Mouse (Mus musculus) spleen, embryonic (tissue): ENCODE measurements at regions not wholly inside any gene's neighbourhood (a gene's known extent, or its start where the extent isn't known, plus 50 kb on each side); places are given as distances from the start of the nearest gene placed in this dataset.

Source experiments
- CTCF ChIA-PET: fragments of 350-600 bp; sonication (Branson Sonifier 250); formaldehyde crosslinking; loops from one replicate; lab custom pipeline; 2022; lab: Charles Lee

DNA sequence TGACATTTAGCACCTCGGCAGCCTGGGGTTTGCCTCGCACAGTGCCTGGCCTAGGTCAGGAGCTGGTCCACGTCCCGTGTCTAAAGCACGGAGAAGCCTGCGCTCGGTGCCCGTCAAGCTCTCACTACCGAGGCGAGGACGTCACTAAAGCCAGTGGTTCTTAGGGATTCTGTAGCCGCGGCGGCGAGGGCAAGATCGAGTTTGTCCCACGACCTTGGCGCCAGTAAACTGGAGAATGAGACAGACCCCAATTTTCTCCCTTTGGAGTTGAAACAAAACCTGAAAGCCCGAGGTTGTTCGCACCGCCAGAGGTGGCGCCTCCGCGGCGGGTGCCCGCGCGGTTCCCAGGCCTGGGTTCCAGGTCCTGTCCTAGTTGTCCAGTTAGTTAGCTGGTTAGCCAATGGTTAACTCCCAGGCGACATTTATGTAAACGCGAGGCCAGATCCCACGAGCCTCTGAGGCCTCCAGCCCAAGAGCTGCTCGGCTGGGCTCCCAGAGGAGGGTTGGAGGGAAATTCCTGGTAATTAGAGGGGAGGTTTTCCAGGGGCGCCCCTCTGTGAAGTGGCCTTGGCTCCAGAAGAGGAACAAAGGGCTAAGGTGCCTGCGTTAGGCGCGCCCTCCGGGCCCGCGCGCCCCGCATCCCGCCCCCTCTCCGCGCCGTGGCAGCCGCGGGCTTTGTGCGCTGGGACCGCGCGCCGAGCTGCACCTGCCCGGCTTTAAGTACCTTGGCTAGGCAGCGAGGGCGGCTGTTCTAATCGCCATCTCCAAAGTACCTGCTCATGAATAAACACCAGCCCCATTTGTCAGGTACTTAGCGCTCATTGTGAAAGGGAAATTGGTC is 74.0 kb downstream of the Rhcg start:
- CTCF ChIA-PET: interaction anchor here (0.6 kb wide), 1 partner anchor 87 kb away, joined by 3 read pairs; no protein-coding TSS in a partner anchor

DNA sequence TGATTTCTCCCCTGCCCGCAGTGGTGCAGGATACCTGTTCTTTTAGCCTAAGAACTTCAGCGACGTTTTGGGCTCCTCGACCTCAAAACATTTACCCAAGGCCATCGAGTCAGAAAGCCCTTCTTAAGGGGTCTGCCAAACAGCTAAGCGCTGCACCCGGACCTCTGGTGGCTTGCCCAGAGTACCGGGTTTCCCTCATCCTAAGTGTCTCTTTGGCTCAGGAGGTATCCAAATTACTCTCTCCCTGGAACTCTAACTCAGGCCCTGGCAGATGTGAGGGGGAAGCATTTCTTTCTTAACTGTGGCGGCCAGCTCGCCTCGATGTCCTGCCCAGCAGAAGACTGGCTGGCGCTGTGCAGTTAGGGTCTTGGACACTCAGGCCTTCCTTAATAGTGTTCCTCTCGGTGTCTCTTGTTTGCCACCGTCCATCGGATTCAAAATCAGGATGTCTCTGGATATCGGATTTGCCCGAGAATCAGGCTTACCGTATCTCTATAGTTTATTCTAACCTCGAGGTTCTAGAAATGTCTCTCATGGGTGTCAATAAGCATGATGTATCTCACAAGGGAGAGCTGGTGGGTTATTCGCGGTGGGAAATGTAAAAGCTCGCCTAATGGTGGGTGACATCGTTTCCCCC is 75.0 kb downstream of the Rhcg start:
- CTCF ChIA-PET: interaction anchor here (0.6 kb wide), 1 partner anchor 88 kb away, joined by 3 read pairs; no protein-coding TSS in a partner anchor

DNA sequence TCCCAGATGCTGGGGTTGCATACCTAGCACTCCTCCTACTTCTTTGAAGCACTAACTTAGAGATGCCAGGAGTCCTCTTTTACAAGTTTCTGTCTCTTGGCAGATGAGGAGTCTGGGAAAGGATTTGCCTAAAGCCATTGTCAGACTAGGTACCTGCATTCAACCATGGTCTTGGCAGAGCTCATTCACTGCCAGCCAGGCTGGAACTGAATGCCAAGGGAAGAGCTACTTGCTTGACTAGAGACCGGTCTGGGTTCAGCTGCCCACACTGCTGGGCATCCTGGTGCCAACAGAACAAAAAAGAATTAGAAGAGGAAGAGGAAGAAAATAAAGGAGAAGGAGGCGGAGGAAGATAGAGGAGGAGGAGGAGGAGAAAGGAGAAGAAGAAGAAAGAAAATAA is 74.1 kb upstream of the Polg start:
- CTCF ChIA-PET: no interaction called here

DNA sequence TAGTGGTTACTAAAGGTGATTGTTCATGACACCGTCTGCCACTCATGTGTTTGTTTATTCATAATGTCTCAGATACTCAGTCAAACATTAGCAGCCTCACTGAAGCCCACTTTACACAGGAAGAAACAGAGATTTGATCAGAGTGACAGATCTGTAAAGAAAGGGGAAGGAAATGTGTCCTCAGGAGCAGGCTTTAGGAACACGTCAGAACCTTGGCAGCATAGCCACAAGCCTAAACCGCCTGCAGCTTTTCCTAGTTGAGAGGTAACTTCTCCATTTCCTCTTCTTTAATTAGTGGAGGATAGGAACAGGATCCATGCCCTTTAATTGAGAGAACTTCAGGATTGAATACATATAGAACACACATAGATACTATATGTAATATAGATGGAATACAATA is 73.3 kb upstream of the Polg start:
- CTCF ChIA-PET: no interaction called here

- CTCF ChIA-PET: no interaction called here
These were observed 70.0 kb upstream of the Polg start for GRCm38 (mm10) chr7:79536157-79536641.

GRCm38 (mm10) chr7:79535251-79536111 is 69.3 kb upstream of the Polg start:
- CTCF ChIA-PET: no interaction called here

DNA sequence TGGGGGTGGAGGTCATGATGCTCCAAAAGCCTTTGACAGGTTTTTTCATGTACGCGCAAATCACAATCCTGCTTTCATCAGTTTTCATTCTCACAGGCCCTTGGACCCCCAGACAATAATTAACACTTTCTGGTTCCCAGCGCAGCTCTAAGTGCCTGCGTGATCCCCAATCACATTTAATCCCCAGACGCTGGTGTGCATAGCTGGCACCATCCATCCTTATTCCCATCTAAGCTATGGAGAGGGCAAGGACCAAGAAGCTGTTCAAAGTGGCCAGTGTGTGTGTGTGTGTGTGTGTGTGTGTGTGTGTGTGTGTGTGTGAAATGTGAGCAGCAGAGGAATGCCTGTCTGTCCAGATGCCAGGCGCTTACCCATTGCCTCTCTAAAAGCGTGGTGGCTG is 68.7 kb upstream of the Polg start:
- CTCF ChIA-PET: no interaction called here

GRCm38 (mm10) chr7:79534381-79534780 is 68.2 kb upstream of the Polg start:
- CTCF ChIA-PET: no interaction called here

DNA sequence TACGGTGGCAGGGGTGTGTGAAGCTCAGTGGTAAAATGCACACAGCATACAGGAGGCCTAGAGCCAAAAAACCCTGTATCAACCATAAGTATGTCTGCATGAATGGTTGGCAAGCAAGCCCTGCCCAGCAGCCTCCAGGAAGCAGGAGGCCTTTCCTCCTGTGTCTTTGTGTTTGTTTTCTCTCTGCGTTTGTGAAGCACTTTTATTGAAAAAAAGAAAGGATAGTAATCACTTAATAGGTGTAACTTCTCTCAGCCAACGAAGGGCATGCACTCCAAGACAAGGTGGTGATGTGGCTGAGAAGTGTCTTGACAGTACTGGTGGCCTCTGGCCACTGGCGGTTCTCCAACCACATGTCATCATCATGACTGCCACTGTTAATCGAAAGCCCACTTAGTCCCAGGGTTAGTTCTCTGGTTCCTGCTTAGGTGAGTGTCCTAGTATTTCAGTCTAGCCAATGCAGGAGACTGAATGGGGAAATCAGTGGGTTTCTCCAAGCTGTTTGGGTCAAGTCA is 66.5 kb upstream of the Polg start:
- CTCF ChIA-PET: no interaction called here

GRCm38 (mm10) chr7:79531551-79532356 is 65.6 kb upstream of the Polg start:
- CTCF ChIA-PET: no interaction called here

DNA sequence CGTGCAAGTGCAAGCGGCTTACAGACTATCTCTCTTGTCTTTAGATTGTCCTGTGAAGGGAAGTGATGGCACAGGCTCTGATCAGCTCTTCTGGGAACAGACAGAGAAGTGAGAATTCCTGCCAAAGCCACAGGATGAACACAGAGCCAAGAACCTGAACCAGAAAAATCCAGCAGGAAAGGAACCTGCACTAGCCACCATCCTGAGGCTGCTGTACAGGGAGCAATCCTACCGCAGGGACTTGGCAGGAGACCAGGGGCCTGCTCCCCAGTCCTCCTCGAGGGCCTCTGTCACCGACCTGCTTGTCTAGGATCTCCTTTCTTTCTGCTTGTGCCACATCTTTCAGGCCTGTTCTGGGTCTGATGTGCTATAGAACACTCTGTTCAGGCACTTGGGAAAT is 65.0 kb upstream of the Polg start:
- CTCF ChIA-PET: no interaction called here

DNA sequence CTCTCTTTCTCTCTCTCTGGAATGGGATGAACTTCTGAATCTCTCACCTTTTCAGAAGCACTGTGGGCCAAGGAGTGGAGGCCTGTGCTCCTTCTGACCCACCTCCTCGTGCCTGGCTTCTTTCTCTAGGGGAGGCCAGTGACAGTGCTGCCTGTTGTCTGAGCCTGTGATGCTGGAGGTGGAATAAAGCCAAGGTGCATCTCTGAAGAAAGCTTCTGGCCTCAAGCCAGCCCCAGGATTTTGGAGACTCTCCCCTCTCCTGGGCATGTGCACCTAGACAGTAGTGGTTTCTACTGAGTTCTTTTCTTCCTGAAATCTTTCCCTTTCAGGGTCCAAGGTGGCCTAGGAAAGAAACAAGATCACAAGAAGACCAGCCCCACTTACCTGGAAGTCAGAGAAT is 63.3 kb upstream of the Polg start:
- CTCF ChIA-PET: no interaction called here

- CTCF ChIA-PET: no interaction called here
These were observed 61.8 kb upstream of the Polg start for GRCm38 (mm10) chr7:79527984-79528383.

DNA sequence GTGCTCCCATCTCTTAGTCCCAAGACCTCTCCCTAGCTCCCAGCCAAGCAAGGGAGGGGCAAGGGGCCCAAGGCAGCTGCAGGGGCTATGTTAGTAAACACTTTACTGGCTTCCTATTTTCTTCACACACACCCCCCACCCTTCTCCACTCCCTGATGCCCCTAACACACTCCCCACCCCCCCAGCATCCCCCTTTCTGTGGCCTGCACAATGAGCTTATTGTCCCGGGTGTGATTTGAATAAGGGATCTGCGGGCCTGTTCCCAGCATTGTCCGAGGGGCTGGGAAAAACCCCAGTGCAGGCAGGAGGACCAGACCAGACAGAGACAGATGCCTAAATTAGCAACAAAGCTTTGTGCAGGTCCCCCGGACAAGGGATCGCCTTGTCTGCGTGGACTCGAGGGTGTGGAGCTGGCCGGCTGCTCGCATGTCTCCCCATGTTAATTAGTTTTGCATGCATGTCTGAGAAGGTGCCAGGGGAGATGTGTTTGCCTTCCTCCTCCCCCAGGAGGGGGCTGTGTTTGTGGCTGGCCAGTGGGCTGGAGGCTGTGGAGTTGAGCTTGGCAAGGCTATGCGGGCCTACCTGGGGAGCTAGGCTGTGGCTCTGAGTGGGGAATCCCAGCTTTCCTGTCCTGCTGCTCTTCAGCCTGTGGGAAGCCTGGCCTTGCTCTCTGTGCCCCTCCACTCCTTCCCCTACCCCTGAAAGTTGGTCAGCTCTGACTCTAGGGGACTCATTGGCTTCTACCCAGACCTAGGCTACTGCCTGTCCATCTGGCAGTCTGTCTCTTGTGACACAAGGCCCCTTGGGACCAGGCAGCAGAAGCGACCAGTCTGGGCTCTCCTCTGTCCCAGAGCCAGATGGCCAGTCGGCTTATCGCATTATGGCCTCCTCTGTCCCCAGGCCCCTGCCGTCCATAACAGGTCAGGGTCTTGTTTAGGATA is 59.8 kb upstream of the Polg start:
- CTCF ChIA-PET: no interaction called here

GRCm38 (mm10) chr7:79524921-79525320 is 58.8 kb upstream of the Polg start:
- CTCF ChIA-PET: no interaction called here

DNA sequence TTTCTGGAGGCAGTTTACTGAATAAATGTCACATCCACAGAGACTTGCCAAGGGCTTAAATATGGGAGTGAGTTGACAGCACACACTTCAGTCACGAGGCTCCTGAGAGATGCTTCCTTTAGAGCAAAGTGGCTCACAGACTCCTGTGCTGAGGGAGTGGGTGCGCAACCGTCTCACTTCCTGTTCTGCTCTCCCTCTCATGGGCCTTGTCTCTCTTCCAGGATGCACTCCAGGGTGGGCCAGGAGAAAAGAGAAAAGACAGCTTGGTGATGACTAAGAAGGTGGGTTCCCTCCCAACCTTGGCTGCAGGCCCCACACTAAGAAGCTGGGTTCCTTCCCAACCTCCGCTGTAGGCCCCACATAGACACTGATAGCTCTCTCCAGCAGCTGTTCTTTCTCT is 57.5 kb upstream of the Polg start:
- CTCF ChIA-PET: no interaction called here

GRCm38 (mm10) chr7:79522046-79522445 is 55.9 kb upstream of the Polg start:
- CTCF ChIA-PET: no interaction called here

DNA sequence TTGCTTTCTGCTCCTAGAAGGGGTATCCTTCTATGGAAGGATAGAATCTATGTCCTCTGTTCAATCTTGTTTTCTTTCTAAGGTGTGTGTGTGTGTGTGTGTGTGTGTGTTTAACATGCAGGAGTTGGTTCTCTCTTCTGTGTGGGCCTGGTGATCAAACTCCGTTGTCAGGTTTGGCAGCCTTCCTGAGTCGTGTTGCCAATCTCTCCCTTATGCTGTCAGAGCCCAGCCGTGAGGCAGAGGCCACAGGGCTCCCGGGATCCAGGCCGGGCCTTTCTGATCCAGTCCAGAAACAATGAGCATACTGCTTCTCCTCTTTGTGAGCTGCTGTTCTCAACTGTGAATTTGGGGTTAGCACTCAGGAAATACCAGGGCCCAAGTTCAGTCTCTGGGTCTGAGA is 55.1 kb upstream of the Polg start:
- CTCF ChIA-PET: no interaction called here

- CTCF ChIA-PET: no interaction called here
These were observed 54.1 kb upstream of the Polg start for GRCm38 (mm10) chr7:79520222-79520710.

GRCm38 (mm10) chr7:79518928-79519327 is 52.8 kb upstream of the Polg start:
- CTCF ChIA-PET: no interaction called here
